Comparison of ENCODE assay signal across 8 mouse cellular contexts in genomic region chr5:5514196-5515076, GRCm38 (mm10). TPM values are rescaled to one million over a fixed set of nuclear protein-coding genes. Genes with fewer than 3 reads are reported as not detected.
DNase-seq lines count a peak whose midpoint lies in the region; ATAC-seq lines count a peak whose summit lies in the region.

Gene Cldn12, minus strand, starts transcription at chr5:5514958.

- H3K4me2 ChIP-seq in hindbrain, embryonic 14.5 days (replicated peaks), result peak within 1 kb of the TSS; percentile 95

- H3K27ac ChIP-seq in hindbrain, embryonic 14.5 days, result peak within 1 kb of the TSS; percentile 88

- peak; percentile 99 for DNase-seq in Muller cell, postnatal 12 days (ENCODE audit: inconsistent ontology term)
- peak; percentile 99 for DNase-seq in cerebellum, adult 9-11 months
- peak; percentile 95 to 96 for DNase-seq in frontal cortex, postnatal 25 days (ENCODE audit: low spot score in 2 of 2)
- peak; percentile 98 for DNase-seq in hindbrain, embryonic 14.5 days (ENCODE audit: low spot score)
- peak; percentile 95 to 96 for DNase-seq in layer of hippocampus, postnatal 36 days
- peak; percentile 98 for DNase-seq in lung, postnatal 36 days
- peak; percentile 98 for DNase-seq in retina, postnatal 1 day
- DNase-seq in urinary bladder, adult 18-20 months (ENCODE audit: low spot score in 2 of 2), result peak; percentile 89 to 93

- H3K9ac ChIP-seq in hindbrain, embryonic 14.5 days, result peak within 1 kb of the TSS; percentile 78

- under 1% methylated on average over 79 of the region's 79 CpGs for WGBS in hindbrain, embryonic 14.5 days

- ATAC-seq in hindbrain, embryonic 14.5 days (ENCODE audit: low FRiP score), result peak; percentile 96

- no peaks in the 10 kb centered on the region for H3K27me3 ChIP-seq in hindbrain, embryonic 14.5 days (ENCODE audit: control insufficient read depth, insufficient read depth, low read length)

- H3K4me1 ChIP-seq in hindbrain, embryonic 14.5 days (replicated peaks; ENCODE audit: control insufficient read depth, insufficient read depth, low read length), result no peaks in the 10 kb centered on the region; the same call in 1 of the 2 replicates

- H3K36me3 ChIP-seq in hindbrain, embryonic 14.5 days (replicated peaks; ENCODE audit: control insufficient read depth, insufficient read depth), result no peaks in the 10 kb centered on the region

- H3K9me3 ChIP-seq in hindbrain, embryonic 14.5 days (ENCODE audit: control insufficient read depth, low read length), result no peaks in the 10 kb centered on the region

- H3K4me3 ChIP-seq in hindbrain, embryonic 14.5 days (replicated peaks; ENCODE audit: low read length), result peak within 1 kb of the TSS; percentile 79

RNA-seq across cellular contexts. Expression of gene Cldn12, which starts in this region (rescaled TPM):
- polyA plus RNA-seq in hindbrain, embryonic 14.5 days (2014; fragmentation: Nextera tagmentation; extraction: Ambion mirVana), result 17.8 and 18.1 TPM in 2 replicates
- total RNA-seq in layer of hippocampus, postnatal 36 days (2021), result 10 to 100 TPM; 26.9 to 30.3 TPM

Comparison
In these comparisons a context has a peak if more than half of its experiments do, and no peak if none do; other contexts are left out.
1. Peak in every context shown above with its lines: DNase-seq, ATAC-seq, H3K4me3 ChIP-seq and H3K27ac ChIP-seq.